In genomic region chr5:129071761-129072280, GRCm38 (mm10) we compare ENCODE assay signal across 10 mouse cellular contexts. TPM values are rescaled to one million over a fixed set of nuclear protein-coding genes. Genes with fewer than 3 reads are reported as not detected.
DNase-seq lines count a peak whose midpoint lies in the region; ATAC-seq and TF ChIP-seq lines count a peak whose summit lies in the region.
"Had no signal": no experiment of that assay in that cellular context is flagged by ENCODE, and none has a peak within 500 bp of the region (broad histone marks: within the 10 kb centered on the region; RNA-seq: fewer than 3 reads in every experiment).

No protein-coding gene starts in this region.

- DNase-seq in layer of hippocampus, adult 2 months (ENCODE audit: low spot score in 2 of 2): no peak
- DNase-seq in layer of hippocampus, postnatal 25 days (ENCODE audit: extremely low spot score in 1 of 2, low spot score in 1 of 2): no peak
- DNase-seq in adrenal gland, adult 8-10 months: peak; percentile 42
- DNase-seq in adrenal gland, postnatal 36 days: peak; percentile 71 to 76
- peak; percentile 56 to 59 for DNase-seq in cerebellum, postnatal 36 days
- no peak for DNase-seq in liver, embryonic 11.5 days (ENCODE audit: low spot score)
- DNase-seq: kidney, postnatal 14 days had no signal

- H3K4me1 ChIP-seq in intestine, embryonic 15.5 days (replicated peaks): no peaks in the 10 kb centered on the region
- H3K4me1 ChIP-seq in liver, embryonic 11.5 days (replicated peaks; ENCODE audit: control insufficient read depth, insufficient read depth, low read length): no peaks in the 10 kb centered on the region

- no peak for TF ChIP-seq CTCF in layer of hippocampus, adult 2 months (conservative IDR thresholded peaks at IDR 0.05)

- 69% methylated on average over 14 of the region's 14 CpGs for WGBS in intestine, embryonic 15.5 days
- 76% methylated on average over 14 of the region's 14 CpGs for WGBS in liver, embryonic 11.5 days

- ATAC-seq in intestine, embryonic 15.5 days: no peak
- ATAC-seq in liver, embryonic 11.5 days (replicated peaks; ENCODE audit: low FRiP score): no peak

- no peaks in the 10 kb centered on the region for H3K27me3 ChIP-seq in intestine, embryonic 15.5 days (replicated peaks)
- H3K27me3 ChIP-seq in liver, embryonic 11.5 days (replicated peaks; ENCODE audit: control insufficient read depth, insufficient read depth, low read length): no peaks in the 10 kb centered on the region

- H3K36me3 ChIP-seq in intestine, embryonic 15.5 days: no peaks in the 10 kb centered on the region
- H3K36me3 ChIP-seq in liver, embryonic 11.5 days (ENCODE audit: control insufficient read depth, insufficient read depth, low read length): no peaks in the 10 kb centered on the region

- H3K9me3 ChIP-seq in intestine, embryonic 15.5 days: no peaks in the 10 kb centered on the region
- H3K9me3 ChIP-seq in liver, embryonic 11.5 days (ENCODE audit: control insufficient read depth, low read length): no peaks in the 10 kb centered on the region

- peak overlapping the region; percentile 83 for H3K27ac ChIP-seq in layer of hippocampus, adult 2 months
- H3K27ac ChIP-seq in intestine, embryonic 15.5 days: no peak overlapping the region
- H3K27ac ChIP-seq in liver, embryonic 11.5 days (ENCODE audit: low read depth, low read length): no peak overlapping the region
- H3K27ac ChIP-seq: liver, embryonic 14.5 days had no signal

- H3K4me3 ChIP-seq in layer of hippocampus, adult 2 months: no peak overlapping the region
- H3K4me3 ChIP-seq in intestine, embryonic 15.5 days (replicated peaks): no peak overlapping the region
- H3K4me3 ChIP-seq in liver, embryonic 11.5 days (ENCODE audit: low read depth, low read length): no peak overlapping the region

- H3K9ac ChIP-seq in intestine, embryonic 15.5 days: no peak overlapping the region
- no peak overlapping the region for H3K9ac ChIP-seq in liver, embryonic 11.5 days (ENCODE audit: low read depth, low read length)
- H3K9ac ChIP-seq: liver, embryonic 14.5 days had no signal

- no peak overlapping the region for H3K4me2 ChIP-seq in intestine, embryonic 15.5 days (replicated peaks)
- no peak overlapping the region for H3K4me2 ChIP-seq in liver, embryonic 11.5 days
- H3K4me2 ChIP-seq: heart, embryonic 11.5 days had no signal

RNA-seq across cellular contexts. Expression of gene Adgrd1, which starts 24.7 kb away (rescaled TPM):
- total RNA-seq in layer of hippocampus, adult 2 months (2021): under 1 TPM; 0.33 to 0.39 TPM
- under 1 TPM; 0.32 to 0.63 TPM for total RNA-seq in layer of hippocampus, postnatal 25 days (2021)
- total RNA-seq in adrenal gland, adult 8-10 months (2022): 1 to 10 TPM; 2.4 to 4.2 (median 3.7) TPM
- 1 to 10 TPM; 5.1 to 7.2 TPM for total RNA-seq in adrenal gland, postnatal 36 days (2021)
- 1.2 and 1.3 TPM in 2 replicates for polyA plus RNA-seq in intestine, embryonic 15.5 days (2015; fragmentation: Nextera tagmentation; extraction: Ambion mirVana)
- polyA plus RNA-seq in liver, embryonic 11.5 days (2014; fragmentation: Nextera tagmentation; extraction: Ambion mirVana): not detected in 2 replicates

RNA-seq across cellular contexts. Expression of gene Ran, which starts 52.0 kb away (rescaled TPM):
- 100 to 1,000 TPM; 160 to 167 TPM for total RNA-seq in layer of hippocampus, adult 2 months (2021)
- total RNA-seq in layer of hippocampus, postnatal 25 days (2021): 100 to 1,000 TPM; 141 to 171 TPM
- total RNA-seq in adrenal gland, adult 8-10 months (2022): 100 to 1,000 TPM; 137 to 213 (median 176) TPM
- total RNA-seq in adrenal gland, postnatal 36 days (2021): 100 to 1,000 TPM; 222 to 226 TPM
- polyA plus RNA-seq in intestine, embryonic 15.5 days (2015; fragmentation: Nextera tagmentation; extraction: Ambion mirVana): 527 and 602 TPM in 2 replicates
- polyA plus RNA-seq in liver, embryonic 11.5 days (2014; fragmentation: Nextera tagmentation; extraction: Ambion mirVana): 878 and 928 TPM in 2 replicates

Comparison
In these comparisons a context has a peak if more than half of its experiments do, and no peak if none do; other contexts are left out.
1. DNase-seq: peak in adrenal gland, adult 8-10 months (single experiment), adrenal gland, postnatal 36 days (2 of 2) and cerebellum, postnatal 36 days (2 of 2); none in layer of hippocampus, adult 2 months (0 of 2), layer of hippocampus, postnatal 25 days (0 of 2) and liver, embryonic 11.5 days (single experiment).